In genomic region chr1:39765854-39766493, GRCm38 (mm10) we compare ENCODE assay signal across 24 mouse cellular contexts. TPM values are rescaled to one million over a fixed set of nuclear protein-coding genes. Genes with fewer than 3 reads are reported as not detected.
DNase-seq lines count a peak whose midpoint lies in the region; ATAC-seq and TF ChIP-seq lines count a peak whose summit lies in the region.
"Had no signal": no experiment of that assay in that cellular context is flagged by ENCODE, and none has a peak within 500 bp of the region (broad histone marks: within the 10 kb centered on the region; RNA-seq: fewer than 3 reads in every experiment).

No protein-coding gene starts in this region.

- no peak for TF ChIP-seq CTCF in liver, adult 2 months (IDR thresholded peaks at IDR 0.05; ENCODE audit: low read depth, low read length)
- TF ChIP-seq CTCF in Patski (IDR thresholded peaks at IDR 0.05), result peak; percentile 63

- 0 out of 2 replicates have a peak, but pooled peaks have one; percentile 28 for ATAC-seq in heart, embryonic 13.5 days (ENCODE audit: extremely low read depth, insufficient number of reproducible peaks, low FRiP score, low TSS enrichment)
- ATAC-seq in liver, embryonic 11.5 days (replicated peaks; ENCODE audit: low FRiP score), result no peak
- ATAC-seq in Patski, result peak; percentile 15
- ATAC-seq: forebrain, postnatal 0 days; midbrain, embryonic 16.5 days had no signal

- no peaks in the 10 kb centered on the region for H3K79me2 ChIP-seq in liver, adult 2 months (ENCODE audit: control insufficient read depth, insufficient read depth, low read length)

- H3K27ac ChIP-seq in heart, embryonic 13.5 days (replicated peaks), result 0 out of 2 replicates have a peak overlapping the region, but pooled peaks have one; percentile 36
- no peak overlapping the region for H3K27ac ChIP-seq in liver, adult 2 months (replicated peaks; ENCODE audit: insufficient read depth, low read depth, low read length)
- no peak overlapping the region for H3K27ac ChIP-seq in liver, embryonic 11.5 days (ENCODE audit: low read depth, low read length)
- H3K27ac ChIP-seq: embryonic facial prominence, embryonic 13.5 days; kidney, embryonic 15.5 days; liver, embryonic 14.5 days had no signal

- in situ Hi-C loops in Patski (cut with MboI; ENCODE audit: low pct_unique_long_range_greater_than_20kb), result loop anchor here (5.0 to 25.0 kb wide), 4 partner anchors 131 to 621 kb away; no protein-coding TSS in a partner anchor

- no peaks in the 10 kb centered on the region for H3K27me3 ChIP-seq in heart, embryonic 13.5 days (replicated peaks)
- H3K27me3 ChIP-seq in liver, adult 2 months (ENCODE audit: control insufficient read depth, insufficient read depth, low read length), result no peaks in the 10 kb centered on the region
- H3K27me3 ChIP-seq in liver, embryonic 11.5 days (replicated peaks; ENCODE audit: control insufficient read depth, insufficient read depth, low read length), result no peaks in the 10 kb centered on the region
- no peaks in the 10 kb centered on the region for H3K27me3 ChIP-seq in Patski
- H3K27me3 ChIP-seq: embryonic facial prominence, embryonic 13.5 days; kidney, embryonic 15.5 days had no signal

- no peak for DNase-seq in heart, adult 8-10 months (ENCODE audit: low spot score)
- DNase-seq in liver, adult 2 months (ENCODE audit: extremely low read depth, low read depth, low spot score), result peak; percentile 18
- no peak for DNase-seq in liver, embryonic 11.5 days (ENCODE audit: low spot score)
- peak; percentile 89 for DNase-seq in Patski (ENCODE audit: low read depth, low spot score)
- DNase-seq in lung, postnatal 14 days, result peak; percentile 51
- no peak for DNase-seq in thymus, postnatal 14 days
- DNase-seq: adrenal gland, postnatal 36 days; cerebellum, adult 9-10 months; forebrain, postnatal 0 days; layer of hippocampus, postnatal 36 days; right cerebral cortex, adult 18-20 months had no signal

- H3K36me3 ChIP-seq in heart, embryonic 13.5 days, result no peaks in the 10 kb centered on the region
- H3K36me3 ChIP-seq in liver, adult 2 months (ENCODE audit: control insufficient read depth, insufficient read depth, low read length), result no peaks in the 10 kb centered on the region
- H3K36me3 ChIP-seq in liver, embryonic 11.5 days (ENCODE audit: control insufficient read depth, insufficient read depth, low read length), result no peaks in the 10 kb centered on the region
- H3K36me3 ChIP-seq: embryonic facial prominence, embryonic 13.5 days; kidney, embryonic 15.5 days had no signal

- peaks cover 25% of the 10 kb centered on the region for H3K4me1 ChIP-seq in heart, embryonic 13.5 days
- no peaks in the 10 kb centered on the region for H3K4me1 ChIP-seq in liver, adult 2 months (ENCODE audit: control insufficient read depth, insufficient read depth, low read length)
- no peaks in the 10 kb centered on the region for H3K4me1 ChIP-seq in liver, embryonic 11.5 days (replicated peaks; ENCODE audit: control insufficient read depth, insufficient read depth, low read length)

- H3K4me2 ChIP-seq in heart, embryonic 13.5 days, result no peak overlapping the region
- H3K4me2 ChIP-seq in liver, embryonic 11.5 days, result no peak overlapping the region
- H3K4me2 ChIP-seq: embryonic facial prominence, embryonic 13.5 days; kidney, embryonic 15.5 days had no signal

- POLR2A ChIA-PET in Patski (lab: Charles Lee), result interaction anchor here (0.5 to 0.6 kb wide), 2 partner anchors 60 to 167 kb away, joined by 3 read pairs; no protein-coding TSS in a partner anchor

- WGBS in heart, embryonic 13.5 days, result 53% methylated on average over 7 of the region's 7 CpGs
- WGBS in liver, adult 2 months, result 70% methylated on average over 7 of the region's 7 CpGs
- 77% methylated on average over 7 of the region's 7 CpGs for WGBS in liver, embryonic 11.5 days

- no peak overlapping the region for H3K4me3 ChIP-seq in heart, embryonic 13.5 days
- no peak overlapping the region for H3K4me3 ChIP-seq in liver, adult 2 months (ENCODE audit: insufficient read depth, low read depth, low read length)
- no peak overlapping the region for H3K4me3 ChIP-seq in liver, embryonic 11.5 days (ENCODE audit: low read depth, low read length)
- H3K4me3 ChIP-seq: embryonic facial prominence, embryonic 13.5 days; kidney, embryonic 15.5 days; megakaryocyte, embryonic 14.5 days had no signal

- H3K9ac ChIP-seq in heart, embryonic 13.5 days, result no peak overlapping the region
- no peak overlapping the region for H3K9ac ChIP-seq in liver, adult 2 months (ENCODE audit: low read depth, low read length)
- H3K9ac ChIP-seq in liver, embryonic 11.5 days (ENCODE audit: low read depth, low read length), result no peak overlapping the region
- H3K9ac ChIP-seq: embryonic facial prominence, embryonic 13.5 days; forebrain, postnatal 0 days; kidney, embryonic 15.5 days; liver, embryonic 14.5 days had no signal

- H3K9me3 ChIP-seq in heart, embryonic 13.5 days, result 0 out of 2 replicates have a peak, but pooled peaks cover 3% of the 10 kb centered on the region
- H3K9me3 ChIP-seq in liver, embryonic 11.5 days (ENCODE audit: control insufficient read depth, low read length), result no peaks in the 10 kb centered on the region
- H3K9me3 ChIP-seq: embryonic facial prominence, embryonic 13.5 days; kidney, embryonic 15.5 days; megakaryocyte, embryonic 14.5 days had no signal

- CTCF ChIA-PET in Patski (lab: Charles Lee), result interaction anchor here (0.9 to 1.9 kb wide), 7 partner anchors 11 to 136 kb away, joined by 3 to 5 read pairs (median 3); no protein-coding TSS in a partner anchor

- TF ChIP-seq POLR2A in liver, adult 2 months (IDR thresholded peaks at IDR 0.05; ENCODE audit: extremely low read depth, insufficient read depth, low read length), result no peak

RNA-seq across cellular contexts. Expression of gene Gm3646, which starts 39.2 kb away (rescaled TPM):
- 1.9 and 2.5 TPM in 2 replicates for polyA plus RNA-seq in heart, embryonic 13.5 days (2015; fragmentation: Nextera tagmentation; extraction: Ambion mirVana)
- total RNA-seq in heart, adult 8-10 months (2022), result 10 to 100 TPM in 2 of 4 experiments, 1 to 10 TPM in 2; 7.6 to 12.8 (median 10.7) TPM
- not detected in 2 replicates for total RNA-seq in liver, adult 2 months (2014; rRNA removed)
- not detected in 2 replicates for polyA plus RNA-seq in liver, adult 2 months (2012; rRNA removed)
- not detected in 2 replicates for polyA plus RNA-seq in liver, embryonic 11.5 days (2014; fragmentation: Nextera tagmentation; extraction: Ambion mirVana)
- not detected for polyA plus RNA-seq in Patski (2021)
- total RNA-seq: adrenal gland, postnatal 36 days; forebrain, postnatal 0 days; gastrocnemius, adult 18-20 months; layer of hippocampus, postnatal 36 days; left cerebral cortex, postnatal 36 days had no signal
- polyA plus RNA-seq: cortical plate, adult 2 months; embryonic facial prominence, embryonic 13.5 days; forebrain, postnatal 0 days; hindbrain, embryonic 11.5 days; intestine, embryonic 14.5 days; kidney, embryonic 15.5 days; liver, embryonic 14.5 days; midbrain, embryonic 16.5 days; small intestine, adult 2 months; thymus, postnatal 0 days had no signal

RNA-seq across cellular contexts. Expression of gene Rfx8, which starts 45.2 kb away (rescaled TPM):
- polyA plus RNA-seq in heart, embryonic 13.5 days (2015; fragmentation: Nextera tagmentation; extraction: Ambion mirVana), result 0.59 and 0.67 TPM in 2 replicates
- under 1 TPM; 0.16 to 0.23 (median 0.19) TPM for total RNA-seq in heart, adult 8-10 months (2022)
- total RNA-seq in liver, adult 2 months (2014; rRNA removed), result 0.09 TPM in 1 of 2 replicates, not detected in the other
- polyA plus RNA-seq in liver, adult 2 months (2012; rRNA removed), result 0.04 TPM in 1 of 2 replicates, not detected in the other
- polyA plus RNA-seq in liver, embryonic 11.5 days (2014; fragmentation: Nextera tagmentation; extraction: Ambion mirVana), result 0.17 and 0.53 TPM in 2 replicates
- polyA plus RNA-seq in Patski (2021), result not detected
- total RNA-seq: gastrocnemius, adult 18-20 months had no signal
- polyA plus RNA-seq: intestine, embryonic 14.5 days; small intestine, adult 2 months had no signal

Comparison
In these comparisons a context has a peak if more than half of its experiments do, and no peak if none do; other contexts are left out.
1. DNase-seq: peak in liver, adult 2 months (single experiment), Patski (single experiment) and lung, postnatal 14 days (single experiment); none in heart, adult 8-10 months (single experiment), liver, embryonic 11.5 days (single experiment) and thymus, postnatal 14 days (single experiment).